Mouse (Mus musculus): ENCODE measurements around the gene Gm15217.

Gm15217 gene

GRCm38 (mm10) chr14:46398091-46398695 lies 19.0 kb downstream of the Gm15217 start:
- DNase-seq = no peak

- no peak for DNase-seq
Observed at GRCm38 (mm10) chr14:46399925-46400324, 20.7 kb downstream of the Gm15217 start.

GRCm38 (mm10) chr14:46408319-46408718 lies 29.1 kb downstream of the Gm15217 start:
- no peak for DNase-seq

- no peak for DNase-seq
Observed at GRCm38 (mm10) chr14:46409016-46409415, 29.8 kb downstream of the Gm15217 start.

GRCm38 (mm10) chr14:46410557-46411120 lies 31.4 kb downstream of the Gm15217 start:
- no peak for DNase-seq

GRCm38 (mm10) chr14:46412497-46413000 lies 33.3 kb downstream of the Gm15217 start:
- DNase-seq = no peak

GRCm38 (mm10) chr14:46418371-46419097 lies 39.3 kb downstream of the Gm15217 start:
- DNase-seq = no peak

- no peak for DNase-seq
Observed at GRCm38 (mm10) chr14:46419269-46419668, 40.1 kb downstream of the Gm15217 start.

- DNase-seq = no peak
Observed at GRCm38 (mm10) chr14:46421823-46422222, 42.6 kb downstream of the Gm15217 start.

GRCm38 (mm10) chr14:46427251-46427650 lies 48.0 kb downstream of the Gm15217 start:
- DNase-seq = no peak

GRCm38 (mm10) chr14:46430231-46430630 lies 51.0 kb downstream of the Gm15217 start:
- DNase-seq = no peak

All from right cerebral cortex, postnatal 4 days (tissue).